ENCODE assay signal across 14 mouse cellular contexts in the genomic region with DNA sequence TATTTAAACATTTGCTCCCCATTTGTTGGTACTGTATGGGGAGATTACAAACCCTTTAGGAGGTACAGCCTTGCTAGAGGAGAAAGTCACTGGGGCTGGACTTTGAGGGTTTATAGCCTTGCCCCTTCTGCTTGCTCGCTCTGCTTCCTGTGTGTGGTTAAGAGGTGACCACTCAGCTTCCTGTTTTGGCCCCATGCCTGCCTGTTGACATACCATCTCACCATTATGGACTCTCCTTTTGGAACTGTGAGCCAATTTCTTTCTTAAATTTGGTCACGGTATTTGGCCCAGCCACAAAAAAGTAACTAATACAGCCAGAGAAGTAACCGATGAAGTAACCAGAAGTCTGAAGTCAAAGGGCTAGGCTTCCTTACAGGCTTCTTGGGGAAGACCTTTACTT. TPM values are rescaled to one million over a fixed set of nuclear protein-coding genes. Genes with fewer than 3 reads are reported as not detected.
DNase-seq lines count a peak whose midpoint lies in the region; ATAC-seq lines count a peak whose summit lies in the region.
"Had no signal": no experiment of that assay in that cellular context is flagged by ENCODE, and none has a peak within 500 bp of the region (broad histone marks: within the 10 kb centered on the region; RNA-seq: fewer than 3 reads in every experiment).

No protein-coding gene starts in this region.

- DNase-seq in 416B (ENCODE audit: low read depth) = peak; percentile 98
- DNase-seq in CD4-positive helper T cell, adult 2 months (ENCODE audit: low read depth, low spot score) = peak; percentile 24
- DNase-seq in left cerebral cortex, adult 18-20 months (ENCODE audit: low spot score in 2 of 2) = no peak
- DNase-seq in adrenal gland, adult 2 months = no peak
- DNase-seq in urinary bladder, adult 18-20 months (ENCODE audit: low spot score in 2 of 2) = no peak
- DNase-seq: cerebellum, postnatal 36 days; heart, adult 11 months; heart, postnatal 10 days; kidney, adult 2 months; kidney, postnatal 36 days; layer of hippocampus, postnatal 36 days had no signal

- peak; percentile 96 for ATAC-seq in granulocyte monocyte progenitor cell, adult 5-6 weeks (replicated peaks; ENCODE audit: poor library complexity, severe bottlenecking)
- ATAC-seq in megakaryocyte progenitor cell, adult 5-6 weeks (replicated peaks; ENCODE audit: poor library complexity) = peak; percentile 94
- ATAC-seq: midbrain, embryonic 16.5 days had no signal

RNA-seq across cellular contexts. Expression of gene Car12, which starts 30.7 kb away (rescaled TPM):
- 2.6 and 4.3 TPM in 2 replicates for total RNA-seq in granulocyte monocyte progenitor cell, adult 5-6 weeks (2014; fragmentation: Nextera tagmentation)
- 1.4 and 3.2 TPM in 2 replicates for total RNA-seq in granulocyte monocyte progenitor cell, adult 5-6 weeks (2017)
- total RNA-seq in megakaryocyte progenitor cell, adult 5-6 weeks (2015) = 2.3 and 2.7 TPM in 2 replicates
- total RNA-seq in megakaryocyte progenitor cell, adult 5-6 weeks (2017) = 1.2 and 2.4 TPM in 2 replicates
- total RNA-seq in left cerebral cortex, adult 18-20 months (2021) = 10 to 100 TPM; 15.5 to 20.4 TPM
- under 1 TPM; 0.23 to 0.45 TPM for total RNA-seq in adrenal gland, adult 2 months (2021)
- 0.42 and 0.49 TPM in 2 replicates for polyA plus RNA-seq in adrenal gland, adult 2 months (2012; rRNA removed)

Comparison
In these comparisons a context has a peak if more than half of its experiments do, and no peak if none do; other contexts are left out.
1. DNase-seq: peak in 416B (single experiment) and CD4-positive helper T cell, adult 2 months (single experiment); none in left cerebral cortex, adult 18-20 months (0 of 2), adrenal gland, adult 2 months (single experiment) and urinary bladder, adult 18-20 months (0 of 2).